Mouse (Mus musculus) adrenal gland, postnatal 14 days (tissue): ENCODE measurements around the gene Slc35f5. TPM values are rescaled to one million over a fixed set of nuclear protein-coding genes. Genes with fewer than 3 reads are reported as not detected.

Experiments
- DNase-seq: peaks from one replicate; pipeline ENCODE4 v3.0.0; 2021; ENCODE audit warnings: mixed read lengths
- total RNA-seq: library from RNA; stranded (reverse); gene quantifications from 2 replicates; pipeline ENCODE4 v1.2.3, GENCODE M21; 2021

The Slc35f5 gene
- total RNA-seq, 1 experiment from 2014 or later, result 46.4 TPM

DNA sequence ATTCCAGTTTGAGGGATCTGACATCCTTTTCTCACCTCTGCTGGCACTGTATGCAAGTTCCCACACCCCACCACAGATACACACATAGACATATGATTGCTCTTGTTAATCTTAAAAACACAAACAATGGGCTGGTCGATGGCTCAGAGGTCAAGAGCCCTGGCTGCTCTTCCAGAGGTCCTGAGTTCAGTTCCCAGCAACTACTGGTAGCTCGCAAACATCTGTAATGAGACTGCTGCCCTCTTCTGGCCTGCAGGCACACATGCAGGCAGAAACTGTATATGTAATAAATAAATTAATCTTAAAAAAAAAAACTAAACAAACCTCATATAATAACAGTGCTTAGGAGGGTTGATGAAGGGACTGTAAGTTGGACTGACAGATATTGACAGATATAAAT lies 13.8 kb downstream of the Slc35f5 start:
- DNase-seq, result peak; percentile 36

DNA sequence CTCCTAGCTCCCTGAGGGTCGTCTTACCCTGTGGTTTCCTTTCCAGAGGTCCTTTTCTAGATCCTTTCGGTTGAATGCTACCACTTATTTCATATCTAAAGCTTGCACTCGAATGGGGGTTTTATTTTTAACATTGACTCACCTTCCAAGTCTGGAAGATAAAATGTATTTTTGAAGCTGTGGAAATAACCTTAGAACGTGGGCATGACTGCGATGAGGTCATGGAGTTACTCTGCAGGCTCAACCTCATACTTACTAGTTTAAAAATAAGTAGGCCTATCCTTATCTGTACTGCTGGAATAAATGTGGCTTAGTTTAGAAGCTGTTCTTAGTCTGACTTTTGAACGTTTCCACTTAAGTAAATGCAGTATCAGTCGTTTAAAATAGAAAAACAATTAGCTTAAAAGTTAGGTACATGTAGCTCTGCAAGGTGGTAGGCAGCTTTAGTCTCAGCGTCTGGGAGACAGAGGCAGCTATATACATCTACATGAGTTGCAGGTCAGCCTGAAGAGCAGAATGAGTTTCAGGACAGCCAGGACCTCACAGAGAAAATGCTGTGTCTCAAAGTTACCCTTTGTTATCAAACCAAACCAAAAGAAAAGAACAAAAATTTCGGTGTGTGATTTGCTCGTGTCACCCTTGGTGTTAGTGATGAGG lies 15.2 kb downstream of the Slc35f5 start:
- DNase-seq, result no peak

DNA sequence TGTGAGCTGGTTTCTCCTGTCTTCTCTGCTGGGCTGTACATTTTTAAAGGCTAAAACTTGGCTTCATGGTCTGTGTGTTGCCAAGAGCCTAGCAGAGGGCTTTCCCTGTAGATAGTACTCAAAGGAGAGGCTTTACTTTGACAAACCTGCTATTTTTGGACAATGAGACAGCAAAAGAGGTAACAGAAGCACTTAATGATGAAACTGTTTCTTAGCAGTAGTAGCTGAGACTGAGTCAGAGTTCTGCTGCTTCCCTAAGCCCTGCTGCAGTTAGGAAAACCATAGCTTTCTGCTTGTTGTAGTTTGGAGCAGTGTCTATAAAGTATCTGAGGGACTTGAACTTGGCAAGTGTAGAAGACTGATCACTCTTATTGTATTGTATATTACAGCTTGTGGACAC lies 16.6 kb downstream of the Slc35f5 start:
- DNase-seq, result no peak

DNA sequence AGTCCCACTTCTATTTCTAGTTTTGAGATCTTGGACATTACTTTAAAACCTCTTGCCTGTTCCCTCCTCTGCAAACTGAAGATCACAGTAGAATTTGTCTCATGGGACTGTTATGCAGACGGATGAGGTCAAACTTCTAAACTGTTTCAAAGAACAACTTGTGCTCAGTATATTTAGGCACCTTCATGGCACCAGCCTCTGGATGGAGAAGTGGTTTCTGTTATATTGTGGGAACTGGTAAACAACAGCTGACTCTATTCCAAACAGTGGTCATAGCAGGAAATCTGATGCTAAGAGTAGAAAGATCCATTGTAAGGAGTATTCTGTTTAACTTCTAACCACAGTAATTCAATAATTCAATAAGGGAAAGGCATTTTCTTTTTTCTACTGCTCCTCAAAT lies 17.7 kb downstream of the Slc35f5 start:
- no peak for DNase-seq

DNA sequence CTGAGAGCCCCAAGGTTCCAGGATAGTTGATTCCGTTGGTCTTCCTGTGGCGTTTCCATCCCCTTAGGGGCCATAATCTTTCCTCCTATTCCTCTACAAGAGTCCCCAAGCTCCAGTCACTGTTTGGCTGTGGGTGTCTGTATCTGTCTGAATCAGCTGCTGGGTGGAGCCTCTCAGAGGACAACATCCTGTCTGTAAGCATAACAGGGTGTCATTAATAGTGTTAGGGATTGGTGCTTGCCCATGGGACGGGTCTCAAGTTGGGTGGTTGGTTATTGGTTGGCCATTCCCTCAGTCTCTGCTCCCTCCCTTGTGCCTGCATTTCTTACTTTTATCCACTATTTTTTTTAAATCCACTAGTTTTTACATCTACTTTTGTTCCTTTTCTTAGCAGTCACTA lies 20.7 kb downstream of the Slc35f5 start:
- DNase-seq, result no peak

DNA sequence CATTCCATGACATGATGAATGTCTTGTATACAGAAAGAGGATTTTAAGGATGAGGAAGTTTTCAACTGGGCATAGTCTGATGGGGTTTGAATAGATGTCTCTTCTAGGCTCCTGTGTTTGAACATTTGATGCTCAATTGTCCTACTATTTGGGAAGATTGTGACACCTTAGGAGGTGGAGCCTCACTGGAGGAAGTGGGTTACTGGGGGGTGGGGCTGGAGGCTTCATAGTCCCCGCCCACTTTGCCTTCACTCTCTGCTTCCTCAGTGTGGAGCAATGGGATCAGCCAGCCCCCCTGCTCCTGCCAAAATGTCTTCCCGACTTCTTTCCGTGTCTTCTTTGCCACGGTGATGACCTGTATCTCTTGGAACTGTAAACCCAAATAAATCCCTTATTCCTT lies 43.2 kb downstream of the Slc35f5 start:
- no peak for DNase-seq

DNA sequence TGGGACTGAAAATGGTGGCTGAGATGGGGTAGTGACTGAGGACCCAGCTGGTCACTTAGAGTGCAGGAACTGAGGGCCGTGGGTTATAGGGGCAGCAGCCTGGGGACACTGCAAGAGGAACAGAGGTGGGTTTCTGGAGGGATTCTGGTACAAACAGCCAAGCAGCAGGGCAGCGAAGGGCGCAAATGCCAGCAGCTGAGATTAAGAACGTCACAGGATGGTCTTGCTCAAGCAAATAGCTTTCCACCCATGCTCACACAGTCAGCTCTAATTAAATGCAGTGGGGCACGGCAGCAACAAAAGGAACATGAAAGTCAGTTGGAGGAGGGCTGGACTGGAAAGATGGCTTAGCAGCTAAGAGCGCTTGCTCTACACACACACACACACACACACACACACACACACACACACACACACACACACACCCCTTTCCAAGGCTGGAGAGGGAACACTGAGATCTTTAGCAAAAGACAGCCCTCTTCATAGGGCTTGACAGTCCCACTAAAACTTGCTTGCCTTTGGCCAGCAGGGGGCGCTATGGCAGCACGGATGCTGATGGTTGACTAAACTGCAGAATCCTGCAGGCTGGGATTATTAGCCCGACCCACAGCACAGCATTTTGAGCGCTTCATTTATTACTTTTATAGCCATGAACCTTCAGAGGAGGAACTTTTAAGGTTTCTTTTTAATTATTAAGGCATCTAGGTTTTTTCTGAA lies 46.9 kb downstream of the Slc35f5 start:
- DNase-seq, result peak; percentile 94

DNA sequence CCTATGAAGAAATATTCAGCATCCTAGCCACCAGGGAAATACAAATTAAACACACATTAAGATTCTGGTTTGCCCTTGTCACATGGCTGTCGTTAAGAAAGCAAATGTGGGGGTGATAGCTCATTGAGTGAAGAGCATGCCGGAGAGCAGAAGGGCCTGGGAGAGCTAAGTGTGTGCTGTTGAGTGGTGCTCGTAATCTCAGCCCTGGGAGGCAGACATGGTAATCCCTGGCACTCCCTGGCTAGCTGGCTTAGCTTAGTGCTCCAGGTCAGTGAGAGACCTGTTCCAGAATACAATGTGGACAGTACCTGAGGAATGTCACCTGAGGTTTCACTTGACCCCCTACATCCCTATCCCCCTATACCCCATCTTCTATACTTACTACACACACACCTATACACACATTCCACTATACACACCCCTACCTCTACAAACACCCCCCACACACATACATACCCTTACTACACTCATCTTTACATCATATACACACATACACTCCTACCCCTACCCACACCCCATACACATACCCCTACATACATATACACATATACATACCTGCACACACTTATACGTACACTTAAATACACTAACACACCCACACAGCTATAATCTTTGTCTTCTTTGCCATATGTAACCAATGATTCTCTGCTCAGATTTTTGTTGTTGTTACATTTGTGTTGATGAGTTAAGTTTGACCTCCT lies 64.1 kb downstream of the Slc35f5 start:
- no peak for DNase-seq

DNA sequence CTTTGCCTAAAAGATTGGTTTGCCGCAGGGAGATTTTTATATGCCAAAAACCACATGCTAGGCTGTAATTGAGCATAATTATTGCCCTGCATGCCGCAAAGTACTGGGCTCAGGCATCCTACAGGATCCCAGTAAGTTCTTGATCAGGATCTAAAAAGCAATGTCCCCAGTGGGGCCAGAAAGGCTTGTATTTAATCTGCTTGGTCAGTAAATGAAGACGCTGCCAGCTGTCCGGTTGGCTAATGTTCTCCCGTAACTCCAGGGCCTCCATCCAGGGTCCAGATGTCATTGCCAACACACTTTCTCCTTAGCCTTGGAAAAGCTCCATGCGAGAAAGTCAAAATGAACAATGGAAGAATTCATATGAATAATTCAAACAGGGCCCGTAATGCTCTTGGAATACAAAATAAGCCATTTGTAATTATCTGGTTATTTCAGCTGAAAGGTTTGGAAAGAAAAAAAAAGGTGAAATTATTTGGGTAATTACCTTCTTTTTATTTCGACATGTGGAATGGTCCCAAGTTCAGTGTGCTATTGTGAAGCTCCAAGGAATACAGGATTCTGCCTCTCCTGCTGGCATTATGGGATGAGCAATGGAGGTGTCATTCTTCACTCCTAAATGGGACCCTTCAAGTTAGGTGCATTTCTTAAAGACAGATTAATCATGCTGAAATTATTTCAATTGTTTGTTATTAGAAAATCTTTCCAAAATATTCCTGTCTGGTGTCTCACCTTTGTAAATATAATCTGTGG lies 79.3 kb downstream of the Slc35f5 start:
- peak; percentile 16 for DNase-seq

DNA sequence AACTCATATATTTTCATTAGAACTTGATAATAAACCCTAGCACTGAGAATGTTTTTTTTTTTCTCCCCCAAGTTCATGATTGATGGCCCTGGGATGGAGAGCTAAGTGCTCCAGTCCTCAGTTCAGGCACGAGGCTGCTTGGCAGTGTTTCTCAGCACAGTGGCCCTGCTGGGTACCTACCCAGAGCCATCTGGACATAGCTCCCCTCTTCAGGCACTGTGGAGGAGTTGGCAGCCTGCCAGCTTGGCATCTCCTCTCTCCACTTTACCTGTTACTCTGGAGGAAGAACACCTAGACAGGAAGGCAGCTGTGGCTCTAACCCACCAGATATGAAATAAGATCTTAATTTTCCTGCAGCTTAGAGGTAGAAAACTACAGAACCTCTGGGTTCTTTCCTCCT lies 83.2 kb downstream of the Slc35f5 start:
- DNase-seq, result no peak

Other genes starting within 250 kb of the Slc35f5 start
- 161 and 211 TPM in 2 replicates for gene Actr3, start 124.9 kb upstream of the Slc35f5 start, total RNA-seq
- 0.30 and 0.78 TPM in 2 replicates for gene Gpr39, start 116.4 kb downstream of the Slc35f5 start, total RNA-seq